In genomic region chr4:86689056-86689735, GRCm38 (mm10) we compare ENCODE assay signal across 12 mouse cellular contexts. TPM values are rescaled to one million over a fixed set of nuclear protein-coding genes. Genes with fewer than 3 reads are reported as not detected.
A peak's percentile ranks its signal among the peaks of the same experiment; 100 is the strongest.
DNase-seq lines count a peak whose midpoint lies in the region; ATAC-seq and TF ChIP-seq lines count a peak whose summit lies in the region.
"Had no signal": no experiment of that assay in that cellular context is flagged by ENCODE, and none has a peak within 500 bp of the region (broad histone marks: within the 10 kb centered on the region; RNA-seq: fewer than 3 reads in every experiment).

No protein-coding gene starts in this region.

- DNase-seq in kidney, adult 18-20 months, result peak; percentile 24
- DNase-seq in lung, postnatal 4 days, result peak; percentile 28 to 56
- DNase-seq in ovary, postnatal 36 days (ENCODE audit: low spot score), result no peak
- DNase-seq: adrenal gland, postnatal 36 days; cerebellum, adult 8-10 months; layer of hippocampus, postnatal 36 days had no signal

- H3K4me2 ChIP-seq in kidney, embryonic 14.5 days (replicated peaks; ENCODE audit: low read depth, low read length), result no peak overlapping the region
- H3K4me2 ChIP-seq in heart, embryonic 14.5 days (ENCODE audit: low read length), result no peak overlapping the region
- H3K4me2 ChIP-seq in intestine, postnatal 0 days (replicated peaks; ENCODE audit: low read depth), result 0 out of 2 replicates have a peak overlapping the region, but pooled peaks have one; percentile 9
- H3K4me2 ChIP-seq: embryonic facial prominence, embryonic 12.5 days; forebrain, embryonic 13.5 days had no signal

- no peak overlapping the region for H3K4me3 ChIP-seq in kidney, embryonic 14.5 days (ENCODE audit: low read length)
- no peak overlapping the region for H3K4me3 ChIP-seq in heart, embryonic 14.5 days (ENCODE audit: control insufficient read depth in 1 of 2, insufficient read depth in 1 of 2, low read depth in 1 of 2, low read length in 2 of 2)
- H3K4me3 ChIP-seq in intestine, postnatal 0 days (ENCODE audit: low read depth, low read length), result no peak overlapping the region
- H3K4me3 ChIP-seq: embryonic facial prominence, embryonic 12.5 days; forebrain, embryonic 13.5 days had no signal

- no peaks in the 10 kb centered on the region for H3K4me1 ChIP-seq in kidney, embryonic 14.5 days (ENCODE audit: control insufficient read depth, insufficient read depth, low read length)
- peaks cover 10 to 18% of the 10 kb centered on the region in 2 experiments for H3K4me1 ChIP-seq in heart, embryonic 14.5 days (ENCODE audit: control insufficient read depth in 2 of 2, insufficient read depth in 2 of 2, low read length in 2 of 2)
- H3K4me1 ChIP-seq in intestine, postnatal 0 days (replicated peaks; ENCODE audit: control insufficient read depth, insufficient read depth, low read length), result peaks cover 8% of the 10 kb centered on the region; the same call in 1 of the 2 replicates
- H3K4me1 ChIP-seq: forebrain, embryonic 13.5 days had no signal

- TF ChIP-seq CTCF in intestine, postnatal 0 days (IDR thresholded peaks at IDR 0.05; ENCODE audit: low read depth), result 0 out of 2 replicates have a peak, but pooled peaks have one; percentile 9

- 71% methylated on average over 10 of the region's 10 CpGs for WGBS in kidney, embryonic 14.5 days
- 48% methylated on average over 10 of the region's 10 CpGs for WGBS in heart, embryonic 14.5 days
- 38% methylated on average over 10 of the region's 10 CpGs for WGBS in intestine, postnatal 0 days

- no peaks in the 10 kb centered on the region for H3K9me3 ChIP-seq in kidney, embryonic 14.5 days (ENCODE audit: control insufficient read depth, low read length)
- 0 out of 2 replicates have a peak, but pooled peaks cover 3% of the 10 kb centered on the region for H3K9me3 ChIP-seq in heart, embryonic 14.5 days (ENCODE audit: control insufficient read depth, low read length)
- no peaks in the 10 kb centered on the region for H3K9me3 ChIP-seq in intestine, postnatal 0 days (ENCODE audit: control insufficient read depth)
- H3K9me3 ChIP-seq: embryonic facial prominence, embryonic 12.5 days; forebrain, embryonic 13.5 days had no signal

- H3K27ac ChIP-seq in kidney, embryonic 14.5 days (ENCODE audit: low read depth, low read length), result no peak overlapping the region
- H3K27ac ChIP-seq in heart, embryonic 14.5 days (replicated peaks in 1 of 2; ENCODE audit: control insufficient read depth in 1 of 2, insufficient read depth in 1 of 2, low read depth in 2 of 2, low read length in 2 of 2), result peak overlapping the region; percentile 11 to 47; a peak in 2 of 4 replicates
- H3K27ac ChIP-seq in intestine, postnatal 0 days (ENCODE audit: low read depth, low read length), result peak overlapping the region; percentile 83
- H3K27ac ChIP-seq: embryonic facial prominence, embryonic 12.5 days; forebrain, embryonic 13.5 days had no signal

- no peaks in the 10 kb centered on the region for H3K27me3 ChIP-seq in kidney, embryonic 14.5 days (ENCODE audit: control insufficient read depth, insufficient read depth, low read length)
- H3K27me3 ChIP-seq in heart, embryonic 14.5 days (ENCODE audit: control insufficient read depth, insufficient read depth, low read length), result no peaks in the 10 kb centered on the region
- H3K27me3 ChIP-seq in intestine, postnatal 0 days (replicated peaks; ENCODE audit: control insufficient read depth, insufficient read depth, low read length), result no peaks in the 10 kb centered on the region
- H3K27me3 ChIP-seq: embryonic facial prominence, embryonic 12.5 days; forebrain, embryonic 13.5 days had no signal

- no peak for ATAC-seq in kidney, embryonic 14.5 days (ENCODE audit: low FRiP score, low TSS enrichment)
- no peak for ATAC-seq in heart, embryonic 14.5 days (ENCODE audit: insufficient number of reproducible peaks, insufficient read depth, low FRiP score, low read depth)
- ATAC-seq in intestine, postnatal 0 days, result no peak
- ATAC-seq in CD4-positive, CD25-positive, alpha-beta regulatory T cell, adult 4 months, result no peak
- ATAC-seq: forebrain, embryonic 13.5 days had no signal

- no peak overlapping the region for H3K9ac ChIP-seq in kidney, embryonic 14.5 days (ENCODE audit: low read depth, low read length)
- peak overlapping the region; percentile 18; the same call in 1 of the 2 replicates for H3K9ac ChIP-seq in heart, embryonic 14.5 days (ENCODE audit: low read length)
- no peak overlapping the region for H3K9ac ChIP-seq in intestine, postnatal 0 days (ENCODE audit: low read depth, low read length)
- H3K9ac ChIP-seq: embryonic facial prominence, embryonic 12.5 days; forebrain, embryonic 13.5 days had no signal

- H3K36me3 ChIP-seq in kidney, embryonic 14.5 days (ENCODE audit: control insufficient read depth, insufficient read depth, low read length), result no peaks in the 10 kb centered on the region
- no peaks in the 10 kb centered on the region for H3K36me3 ChIP-seq in heart, embryonic 14.5 days (ENCODE audit: control insufficient read depth, insufficient read depth, low read length)
- H3K36me3 ChIP-seq in intestine, postnatal 0 days (ENCODE audit: control insufficient read depth, insufficient read depth), result no peaks in the 10 kb centered on the region
- H3K36me3 ChIP-seq: embryonic facial prominence, embryonic 12.5 days had no signal

RNA-seq across cellular contexts. Expression of gene Plin2, which starts 19.3 kb away (rescaled TPM):
- polyA plus RNA-seq in kidney, embryonic 14.5 days (2014; fragmentation: Nextera tagmentation; extraction: Ambion mirVana), result 50.4 and 56.5 TPM in 2 replicates
- polyA plus RNA-seq in heart, embryonic 14.5 days (2014; fragmentation: Nextera tagmentation; extraction: Ambion mirVana), result 68.0 and 70.2 TPM in 2 replicates
- 500 and 531 TPM in 2 replicates for polyA plus RNA-seq in intestine, postnatal 0 days (2015; fragmentation: Nextera tagmentation; extraction: Ambion mirVana)
- 10 to 100 TPM; 29.0 to 29.7 TPM for polyA plus RNA-seq in CD4-positive, CD25-positive, alpha-beta regulatory T cell, adult 4 months (2017; shearing (Covaris generic))

RNA-seq across cellular contexts. Expression of gene Dennd4c, which starts 59.2 kb away (rescaled TPM):
- 4.9 and 10.3 TPM in 2 replicates for polyA plus RNA-seq in kidney, embryonic 14.5 days (2014; fragmentation: Nextera tagmentation; extraction: Ambion mirVana)
- 7.4 and 9.1 TPM in 2 replicates for polyA plus RNA-seq in heart, embryonic 14.5 days (2014; fragmentation: Nextera tagmentation; extraction: Ambion mirVana)
- 3.2 and 3.8 TPM in 2 replicates for polyA plus RNA-seq in intestine, postnatal 0 days (2015; fragmentation: Nextera tagmentation; extraction: Ambion mirVana)
- 1 to 10 TPM; 5.3 to 6.0 TPM for polyA plus RNA-seq in CD4-positive, CD25-positive, alpha-beta regulatory T cell, adult 4 months (2017; shearing (Covaris generic))
